Mouse (Mus musculus) telencephalon, adult 2 months (tissue): ENCODE results near the gene Serpinb6a.

Experiments used
- DNase-seq: peaks from one replicate; pipeline ENCODE4 v3.0.0-alpha.2; 2011; ENCODE audit warnings: low read depth, low spot score

Gene Serpinb6a

DNA sequence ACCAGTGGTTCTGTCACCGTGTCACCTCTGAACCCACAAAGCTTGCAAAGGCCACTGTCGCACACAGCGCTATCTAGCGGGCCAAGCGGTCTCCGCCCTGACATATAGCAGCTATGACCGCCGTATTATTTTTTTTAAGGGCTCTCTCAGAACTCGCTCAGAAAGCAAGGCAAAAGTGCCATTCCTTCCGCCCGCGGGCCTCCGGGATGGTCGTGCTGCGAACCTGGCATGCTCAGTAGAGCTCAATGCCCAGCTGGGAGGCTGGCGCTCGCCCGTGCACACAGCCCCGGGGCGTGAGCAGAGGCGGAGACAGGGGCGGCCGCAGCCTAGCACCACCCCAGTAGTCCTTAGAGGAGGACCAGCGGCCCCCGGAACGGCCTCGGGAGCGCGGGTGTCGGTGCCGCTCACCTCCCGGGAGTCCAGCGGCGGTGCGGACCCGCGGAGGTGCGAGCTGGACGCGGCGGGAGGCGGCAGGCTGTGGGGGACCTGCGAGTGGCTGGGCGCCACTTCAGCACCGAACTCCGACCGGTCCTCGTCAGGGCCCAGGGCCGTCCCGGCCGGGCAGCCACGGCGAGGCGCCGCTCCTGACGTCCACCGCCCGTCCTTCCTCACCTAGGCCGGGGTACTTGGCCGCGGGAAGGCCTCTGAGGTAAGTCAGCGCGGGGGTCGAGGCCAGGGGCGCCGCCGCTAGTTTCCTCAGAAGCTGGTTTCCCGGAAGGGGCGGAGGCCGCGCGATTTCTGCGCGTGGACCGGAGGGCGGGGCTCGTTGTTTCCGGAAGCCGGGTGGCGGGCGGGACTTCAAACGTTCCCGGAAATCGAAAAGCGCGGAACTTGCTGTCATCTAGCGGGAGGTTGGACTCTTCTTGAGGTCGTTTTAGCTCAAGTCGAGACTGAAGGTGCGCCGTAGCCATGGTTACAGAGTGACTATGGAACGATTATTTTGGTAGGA, at the start of gene Serpinb6a, which contains the start of gene Ripk1:
Gene Serpinb6a (minus strand): TSS at position 737 of the 949 bp plus-strand sequence.
Gene Ripk1 (plus strand): TSS at position 306 of the 949 bp plus-strand sequence.
- DNase-seq: peak; percentile 86

GRCm38 (mm10) chr13:34051692-34052091, 49.1 kb upstream of the Serpinb6a start:
- no peak for DNase-seq

GRCm38 (mm10) chr13:34050479-34050878, 47.9 kb upstream of the Serpinb6a start:
- DNase-seq: peak; percentile 79

- DNase-seq: no peak
Measured at GRCm38 (mm10) chr13:34047526-34047925, 44.9 kb upstream of the Serpinb6a start.

GRCm38 (mm10) chr13:34046421-34047012, 43.9 kb upstream of the Serpinb6a start:
- DNase-seq: peak; percentile 63

DNA sequence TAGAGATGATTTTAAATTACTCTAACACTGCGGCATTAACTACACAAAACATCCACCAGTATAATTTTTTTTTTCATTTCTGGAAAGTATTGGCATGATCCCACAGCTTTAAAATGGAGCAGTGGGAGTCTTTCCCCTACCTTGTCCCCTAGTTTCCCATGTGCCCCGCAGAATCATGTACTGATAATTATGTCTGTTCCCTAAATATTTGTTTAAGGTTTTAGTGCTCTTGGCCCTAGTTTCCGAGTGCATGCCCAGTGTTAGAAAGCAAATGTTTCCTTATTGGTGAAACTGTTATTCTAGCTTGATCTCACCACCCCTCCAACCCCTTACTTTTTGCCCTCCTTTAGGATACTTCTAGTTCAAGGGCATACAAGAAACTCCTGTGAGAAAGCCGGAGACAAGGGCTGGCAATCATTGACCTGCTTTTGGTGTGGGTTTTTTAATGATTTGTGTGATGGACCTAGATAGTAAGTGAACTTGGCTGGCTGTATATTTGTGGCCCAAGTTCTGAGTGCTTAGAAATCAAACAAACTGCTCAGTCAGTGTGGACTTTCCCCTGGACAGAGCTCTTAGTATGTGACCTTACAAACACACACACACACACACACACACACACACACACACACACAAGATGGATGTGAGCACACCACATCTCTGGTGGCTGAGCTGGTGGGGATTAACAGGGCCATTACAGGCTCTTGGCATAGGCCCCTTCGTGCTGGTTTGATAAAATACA, 43.1 kb upstream of the Serpinb6a start:
- no peak for DNase-seq

DNA sequence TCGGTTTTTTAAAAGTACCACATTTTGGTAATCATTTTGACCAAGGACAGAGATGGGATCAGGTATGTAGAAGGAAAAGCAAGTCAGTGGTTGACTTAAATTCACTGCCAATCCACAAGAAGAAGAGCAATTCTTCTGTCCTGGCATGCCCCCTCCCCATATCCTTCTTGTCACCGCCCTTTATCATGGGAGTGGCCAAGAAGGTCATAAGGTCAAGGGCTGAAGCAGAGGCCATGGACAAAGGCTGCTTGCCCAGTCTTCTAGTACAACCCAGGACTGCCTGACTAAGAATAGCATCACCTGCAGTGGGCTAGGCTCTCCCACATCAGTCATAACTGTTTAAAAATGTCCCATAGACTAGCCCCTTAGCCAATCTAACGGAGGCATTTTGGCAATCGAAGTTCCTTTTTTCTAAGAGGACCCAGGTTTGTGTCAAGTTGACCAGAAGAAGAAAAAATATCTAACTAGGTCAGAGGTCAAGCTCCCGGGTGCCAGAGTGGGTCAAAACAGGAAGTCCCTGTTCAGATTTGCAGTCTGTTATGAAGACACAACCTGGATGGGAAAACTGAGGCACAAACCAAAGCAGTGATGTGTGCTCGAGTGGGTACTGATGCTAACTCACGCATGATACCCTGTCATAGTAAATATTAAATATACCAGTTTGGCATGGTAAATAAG, 41.3 kb upstream of the Serpinb6a start:
- no peak for DNase-seq

- no peak for DNase-seq
Measured at GRCm38 (mm10) chr13:34040091-34040490, 37.5 kb upstream of the Serpinb6a start.

- no peak for DNase-seq
Measured at GRCm38 (mm10) chr13:34038901-34039341, 36.3 kb upstream of the Serpinb6a start.

GRCm38 (mm10) chr13:34038056-34038432, 35.5 kb upstream of the Serpinb6a start:
- no peak for DNase-seq

DNA sequence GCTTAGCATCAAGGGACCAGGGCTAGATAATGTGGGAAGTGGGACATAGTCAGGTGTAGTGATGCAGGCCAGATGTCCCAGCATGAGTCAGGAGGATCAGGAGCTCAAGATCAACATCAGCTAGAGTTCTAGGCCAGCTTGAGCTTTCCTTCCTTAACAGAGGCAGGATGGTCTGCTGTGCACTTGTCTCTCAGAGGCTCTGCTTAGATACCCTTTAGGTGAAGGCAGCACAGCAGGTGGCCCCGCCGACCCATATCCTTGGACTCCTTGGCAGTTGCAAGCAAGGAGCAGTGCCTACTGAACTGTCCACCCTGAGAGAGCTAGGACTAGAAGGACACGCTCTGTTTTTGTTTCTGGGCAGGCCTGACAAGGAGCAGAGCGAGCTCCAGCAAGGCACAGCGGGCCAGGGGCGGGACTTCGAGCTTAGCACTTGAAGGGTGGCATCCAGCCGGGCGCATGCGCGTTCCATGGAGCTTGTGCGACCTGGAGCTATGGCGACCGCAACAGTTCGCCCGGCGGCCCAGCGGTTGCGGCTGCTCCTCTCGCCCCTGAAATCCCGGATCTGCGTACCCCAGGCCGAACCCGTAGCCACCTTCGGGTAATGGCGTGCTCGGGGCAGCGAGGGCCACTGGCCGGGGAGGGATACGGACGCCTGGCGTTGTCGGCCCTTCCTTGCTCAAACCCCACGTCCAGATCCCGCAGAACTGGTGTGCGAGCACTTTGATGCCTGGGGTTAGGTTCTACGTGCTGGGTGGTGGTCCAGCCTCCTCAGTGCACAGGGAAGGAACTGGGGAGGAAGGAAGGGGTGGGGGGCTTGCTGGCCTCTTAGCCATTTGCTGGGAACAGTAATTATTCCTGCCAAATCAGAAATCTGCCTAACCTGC, 34.8 kb upstream of the Serpinb6a start, which contains the start of gene Bphl:
Gene Bphl (plus strand): TSS at position 426 of the 884 bp plus-strand sequence.
- peak; percentile 94 for DNase-seq

- no peak for DNase-seq
Measured at GRCm38 (mm10) chr13:34036726-34037125, 34.1 kb upstream of the Serpinb6a start.

DNA sequence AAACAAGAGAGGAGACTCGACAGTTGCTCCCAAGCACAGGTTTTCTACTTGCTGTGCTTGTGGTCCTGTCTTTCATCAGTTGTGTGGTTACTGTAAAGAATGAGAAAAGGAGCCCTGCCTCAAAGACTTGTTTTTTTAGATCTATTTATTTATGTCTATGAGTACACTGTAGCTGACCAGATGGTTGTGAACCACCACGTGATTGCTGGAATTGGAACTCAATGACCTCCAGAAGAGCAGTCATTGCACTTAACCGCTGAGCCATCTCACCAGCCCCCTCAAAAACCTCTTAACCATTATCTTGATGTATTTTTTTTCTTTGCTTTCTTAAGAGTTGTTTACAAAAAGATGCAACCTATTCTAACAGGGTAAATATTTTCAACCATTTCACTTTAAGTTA, 32.8 kb upstream of the Serpinb6a start:
- DNase-seq: no peak

DNA sequence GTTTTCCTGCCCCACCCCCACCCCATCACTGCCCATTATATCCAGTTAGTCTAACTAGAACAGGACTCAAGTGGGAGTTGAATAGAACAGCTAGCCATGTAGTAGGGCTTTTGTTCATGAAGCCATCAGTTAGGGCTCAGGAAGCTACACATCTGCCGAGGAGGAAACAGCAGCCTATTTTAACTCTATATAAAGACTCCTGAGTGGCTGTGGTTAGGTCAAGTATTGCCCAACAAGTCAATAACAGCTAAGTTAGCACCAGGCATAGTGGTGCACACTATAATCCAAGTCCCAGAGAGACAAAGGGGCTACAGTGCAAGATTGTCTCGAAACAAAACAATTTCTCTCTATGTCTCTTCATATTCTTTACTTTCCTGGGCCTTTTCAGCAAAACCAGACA, 29.4 kb upstream of the Serpinb6a start:
- no peak for DNase-seq

GRCm38 (mm10) chr13:34021998-34022397, 19.4 kb upstream of the Serpinb6a start:
- DNase-seq: no peak

DNA sequence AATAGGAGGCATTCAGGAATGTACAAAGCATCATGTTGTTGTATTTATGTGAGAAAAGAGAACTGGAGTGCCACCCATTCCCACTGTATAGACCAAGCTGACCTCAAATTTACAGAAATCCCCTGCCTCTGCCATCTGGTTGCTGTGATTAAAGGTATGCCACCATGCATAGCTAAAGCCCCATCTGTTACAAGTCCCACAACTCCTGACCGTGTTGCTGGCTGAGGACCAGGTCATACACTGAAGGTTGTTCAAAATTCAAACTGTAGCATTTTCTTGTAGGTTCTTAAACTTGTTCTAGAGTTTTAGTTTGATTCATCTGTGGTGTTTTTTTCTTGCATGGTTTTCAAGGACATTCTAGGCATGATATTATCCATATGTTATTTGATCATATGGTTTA, 15.9 kb upstream of the Serpinb6a start:
- DNase-seq: no peak

DNA sequence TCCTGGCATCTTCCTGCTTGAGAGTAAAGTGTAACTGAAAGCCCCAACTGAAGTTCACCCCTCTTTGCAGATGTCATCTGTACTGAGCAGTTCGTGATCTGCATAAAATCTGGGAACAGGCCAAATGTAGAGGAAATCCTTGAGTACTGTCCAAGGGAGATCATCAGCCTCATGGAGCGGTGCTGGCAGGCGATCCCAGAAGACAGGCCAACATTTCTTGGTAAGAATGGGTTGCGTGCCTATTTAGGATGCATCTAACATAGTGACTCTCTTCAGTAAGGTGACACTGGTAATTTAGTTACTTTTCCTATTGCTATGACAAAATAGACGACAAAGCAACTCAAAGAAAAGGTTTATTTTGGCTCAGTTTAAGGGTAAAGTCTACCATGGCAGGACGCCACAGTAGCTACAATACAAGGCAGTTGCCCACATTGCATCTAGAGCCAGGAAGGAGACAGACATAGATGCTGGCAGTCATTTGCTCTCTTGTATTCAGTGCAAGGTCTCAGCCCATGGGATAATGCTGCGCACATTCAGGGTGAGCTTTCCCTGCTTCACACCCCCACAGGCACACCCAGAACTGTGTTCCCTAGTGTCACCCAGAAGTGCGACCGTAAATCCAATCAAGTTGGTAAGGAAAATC, 14.5 kb upstream of the Serpinb6a start:
- DNase-seq: no peak

GRCm38 (mm10) chr13:34007234-34007633, 4.6 kb upstream of the Serpinb6a start:
- DNase-seq: no peak

DNA sequence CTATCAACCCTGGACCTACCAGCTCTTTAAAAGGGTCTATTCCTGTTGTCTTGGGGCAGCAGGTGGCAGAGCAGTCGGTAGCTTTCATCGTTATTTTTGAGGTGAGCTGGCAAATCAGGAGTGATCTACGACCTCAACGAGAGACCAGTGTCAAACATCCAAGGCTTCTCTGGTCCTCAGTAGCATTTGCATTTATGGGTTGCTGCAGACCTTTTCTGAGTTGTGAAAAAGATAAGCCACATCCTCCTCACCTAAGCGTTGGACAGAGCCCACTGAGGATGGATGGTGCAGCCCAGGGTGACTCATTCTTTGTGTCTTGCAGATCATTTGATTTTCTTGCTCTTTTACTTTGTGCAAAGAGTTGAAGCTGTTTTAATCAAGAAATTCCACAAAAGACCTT, 464 bp upstream of the Serpinb6a start:
- DNase-seq: no peak

DNA sequence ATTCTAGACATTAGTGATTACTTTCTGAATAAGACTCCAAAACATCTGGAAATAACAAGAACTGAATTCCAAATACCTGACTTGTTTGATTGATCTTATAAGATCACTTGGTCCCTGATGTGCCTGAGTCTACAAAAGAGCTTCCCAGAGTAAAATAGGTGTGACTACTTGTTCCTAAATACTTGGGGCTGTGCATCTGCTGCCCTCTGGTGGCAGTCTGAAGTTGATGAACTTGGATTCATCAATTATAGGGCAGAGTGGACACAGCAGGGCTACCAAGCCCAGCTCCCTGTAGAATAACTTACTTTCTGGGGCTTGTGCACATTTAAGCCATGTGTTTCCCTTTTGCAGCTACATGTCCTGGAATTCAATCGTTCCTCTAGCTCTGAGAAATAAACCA, 7.4 kb downstream of the Serpinb6a start:
- DNase-seq: peak; percentile 56
